Mouse (Mus musculus) liver, embryonic 11.5 days (tissue): ENCODE data around the gene Hacl1. TPM values are rescaled to one million over a fixed set of nuclear protein-coding genes. Genes with fewer than 3 reads are reported as not detected.
A peak's percentile ranks its signal among the peaks of the same experiment; 100 is the strongest.

Experiments
- ATAC-seq: fragments of 200-750 bp; cut with Nextera tagmentation; replicated peaks from 2 replicates; pipeline ENCODE4 v1.8.0; 2017; ENCODE audit warnings: moderate number of reproducible peaks, mild to moderate bottlenecking, moderate TSS enrichment, moderate library complexity; ENCODE audit not compliant: low FRiP score
- DNase-seq: peaks from one replicate; pipeline ENCODE4 v3.0.0-alpha.2; 2017; ENCODE audit warnings: low spot score
- H3K27ac ChIP-seq: fragments of 300-500 bp; sonication (generic); 2 replicates; pipeline ENCODE4 v1.5.1; 2014; ENCODE audit warnings: mild to moderate bottlenecking, low read depth, low read length, control low read depth
- H3K27me3 ChIP-seq: fragments of 300-500 bp; sonication (generic); replicated peaks from 2 replicates; pipeline ENCODE4 v1.6.1; 2014; ENCODE audit warnings: low read length, mixed read lengths; ENCODE audit not compliant: control insufficient read depth, insufficient read depth
- H3K36me3 ChIP-seq: fragments of 300-500 bp; sonication (generic); 2 replicates; pipeline ENCODE4 v1.6.1; 2014; ENCODE audit warnings: mild to moderate bottlenecking, low read length, moderate library complexity, mixed read lengths; ENCODE audit not compliant: control insufficient read depth, insufficient read depth
- H3K4me1 ChIP-seq: fragments of 300-500 bp; sonication (generic); replicated peaks from 2 replicates; pipeline ENCODE4 v1.6.1; 2014; ENCODE audit warnings: low read length, mixed read lengths; ENCODE audit not compliant: control insufficient read depth, insufficient read depth
- H3K4me2 ChIP-seq: fragments of 300-500 bp; sonication (generic); 2 replicates; pipeline ENCODE4 v1.6.1; 2014; ENCODE audit warnings: mild to moderate bottlenecking, control low read depth, moderate library complexity
- H3K4me3 ChIP-seq: fragments of 300-500 bp; sonication (generic); 2 replicates; pipeline ENCODE4 v1.5.1; 2014; ENCODE audit warnings: low read depth, low read length, control low read depth
- H3K9ac ChIP-seq: fragments of 300-500 bp; sonication (generic); 2 replicates; pipeline ENCODE4 v1.6.1; 2014; ENCODE audit warnings: low read depth, low read length, control low read depth
- H3K9me3 ChIP-seq: fragments of 300-500 bp; sonication (generic); 2 replicates; pipeline ENCODE4 v1.6.1; 2016; ENCODE audit warnings: low read length, inconsistent platforms, mixed read lengths; ENCODE audit not compliant: control insufficient read depth
- WGBS: fragments of 180-500 bp; shearing (Covaris S2); extraction: QIAGEN DNeasy Blood & Tissue Kit; methylation state at CpG from one replicate; pipeline ENCODE4 v1.1.7; 2014; 5-methylcytosine and 5-hydroxymethylcytosine counted together
- polyA plus RNA-seq: library from polyadenylated mRNA; unstranded; fragments of >200 nt; fragmentation: Nextera tagmentation; extraction: Ambion mirVana; gene quantifications from 2 replicates; pipeline ENCODE4 v1.2.1, GENCODE M21; 2014

Hacl1 gene
- polyA plus RNA-seq, 1 experiment from 2014 or later, result 10.5 TPM

GRCm38 (mm10) chr14:31569151-31569631 is 71.9 kb downstream of the Hacl1 start:
- DNase-seq, result no peak
- no peak overlapping the region for H3K27ac ChIP-seq
- H3K9me3 ChIP-seq, result no peaks in the 10 kb centered on the region
- ATAC-seq, result 0 out of 2 replicates have a peak, but pooled peaks have one; percentile 9
- no peaks in the 10 kb centered on the region for H3K27me3 ChIP-seq
- peaks cover 28% of the 10 kb centered on the region for H3K4me1 ChIP-seq
- no peak overlapping the region for H3K9ac ChIP-seq
- H3K4me2 ChIP-seq, result no peak overlapping the region
- H3K36me3 ChIP-seq, result no peaks in the 10 kb centered on the region
- 47% methylated on average over 7 of the region's 7 CpGs for WGBS
- H3K4me3 ChIP-seq, result no peak overlapping the region

- Histone ChIP-seq H3K4me1 (peaks cover 23% of the 10 kb centered on the region), H3K27ac (no peak overlapping the region), H3K9me3 (no peaks in the 10 kb centered on the region), H3K27me3 (no peaks in the 10 kb centered on the region), H3K9ac (no peak overlapping the region), H3K4me3 (no peak overlapping the region), H3K36me3 (no peaks in the 10 kb centered on the region), H3K4me2 (no peak overlapping the region)
- DNase-seq (no peak), ATAC-seq (no peak)
- WGBS, result 60% methylated on average over 9 of the region's 9 CpGs
Measured at GRCm38 (mm10) chr14:31565478-31566212, 75.4 kb downstream of the Hacl1 start.

GRCm38 (mm10) chr14:31564452-31565179 is 76.5 kb downstream of the Hacl1 start:
- Histone ChIP-seq H3K9ac (no peak overlapping the region), H3K27ac (no peak overlapping the region), H3K4me2 (no peak overlapping the region), H3K4me3 (no peak overlapping the region), H3K27me3 (no peaks in the 10 kb centered on the region), H3K9me3 (no peaks in the 10 kb centered on the region), H3K4me1 (peaks cover 15% of the 10 kb centered on the region), H3K36me3 (no peaks in the 10 kb centered on the region)
- ATAC-seq (no peak), DNase-seq (no peak)
- 40% methylated on average over 6 of the region's 6 CpGs for WGBS

GRCm38 (mm10) chr14:31560886-31561285 is 80.2 kb downstream of the Hacl1 start:
- DNase-seq, result no peak
- 36% methylated on average over 5 of the region's 5 CpGs for WGBS
- no peaks in the 10 kb centered on the region for H3K9me3 ChIP-seq
- no peak overlapping the region for H3K4me2 ChIP-seq
- no peak overlapping the region for H3K27ac ChIP-seq
- no peaks in the 10 kb centered on the region for H3K36me3 ChIP-seq
- H3K4me3 ChIP-seq, result no peak overlapping the region
- no peaks in the 10 kb centered on the region; the same call in 1 of the 2 replicates for H3K27me3 ChIP-seq
- peaks cover 8% of the 10 kb centered on the region for H3K4me1 ChIP-seq
- no peak overlapping the region for H3K9ac ChIP-seq
- ATAC-seq, result no peak

- H3K4me3 ChIP-seq, result no peak overlapping the region
- WGBS, result 43% methylated on average over 5 of the region's 5 CpGs
Measured at GRCm38 (mm10) chr14:31559216-31559615, 81.9 kb downstream of the Hacl1 start.

GRCm38 (mm10) chr14:31557784-31558183 is 83.3 kb downstream of the Hacl1 start:
- ATAC-seq (no peak), DNase-seq (no peak)
- 71% methylated on average over 9 of the region's 9 CpGs for WGBS
- Histone ChIP-seq H3K36me3 (no peaks in the 10 kb centered on the region), H3K27me3 (no peaks in the 10 kb centered on the region; the same call in 1 of the 2 replicates), H3K27ac (no peak overlapping the region), H3K9ac (no peak overlapping the region), H3K4me3 (no peak overlapping the region), H3K4me1 (no peaks in the 10 kb centered on the region), H3K9me3 (no peaks in the 10 kb centered on the region), H3K4me2 (no peak overlapping the region)

More at GRCm38 (mm10) chr14:31559216-31559615, 81.9 kb downstream of the Hacl1 start:
- no peak overlapping the region for H3K27ac ChIP-seq
- DNase-seq (no peak), ATAC-seq (no peak)
- H3K9ac ChIP-seq, result no peak overlapping the region
- H3K4me2 ChIP-seq, result no peak overlapping the region
- H3K36me3 ChIP-seq, result no peaks in the 10 kb centered on the region
- H3K27me3 ChIP-seq, result no peaks in the 10 kb centered on the region; the same call in 1 of the 2 replicates
- no peaks in the 10 kb centered on the region for H3K4me1 ChIP-seq
- no peaks in the 10 kb centered on the region for H3K9me3 ChIP-seq

- ATAC-seq, result no peak
- Histone ChIP-seq H3K27me3 (no peaks in the 10 kb centered on the region; the same call in 1 of the 2 replicates), H3K4me2 (no peak overlapping the region), H3K36me3 (no peaks in the 10 kb centered on the region), H3K9ac (no peak overlapping the region), H3K4me3 (no peak overlapping the region), H3K27ac (no peak overlapping the region), H3K4me1 (no peaks in the 10 kb centered on the region), H3K9me3 (no peaks in the 10 kb centered on the region)
- no peak for DNase-seq
- 78% methylated on average over 8 of the region's 8 CpGs for WGBS
Measured at GRCm38 (mm10) chr14:31557273-31557672, 83.8 kb downstream of the Hacl1 start.

- no peak for DNase-seq
- no peak for ATAC-seq
- 74% methylated on average over 9 of the region's 9 CpGs for WGBS
- Histone ChIP-seq H3K27me3 (no peaks in the 10 kb centered on the region; the same call in 1 of the 2 replicates), H3K9ac (no peak overlapping the region), H3K36me3 (no peaks in the 10 kb centered on the region), H3K4me1 (no peaks in the 10 kb centered on the region), H3K4me3 (no peak overlapping the region), H3K9me3 (no peaks in the 10 kb centered on the region), H3K4me2 (no peak overlapping the region), H3K27ac (no peak overlapping the region)
Measured at GRCm38 (mm10) chr14:31556526-31557260, 84.4 kb downstream of the Hacl1 start.
